8 mouse cellular contexts compared by ENCODE assay signal in the genomic region with DNA sequence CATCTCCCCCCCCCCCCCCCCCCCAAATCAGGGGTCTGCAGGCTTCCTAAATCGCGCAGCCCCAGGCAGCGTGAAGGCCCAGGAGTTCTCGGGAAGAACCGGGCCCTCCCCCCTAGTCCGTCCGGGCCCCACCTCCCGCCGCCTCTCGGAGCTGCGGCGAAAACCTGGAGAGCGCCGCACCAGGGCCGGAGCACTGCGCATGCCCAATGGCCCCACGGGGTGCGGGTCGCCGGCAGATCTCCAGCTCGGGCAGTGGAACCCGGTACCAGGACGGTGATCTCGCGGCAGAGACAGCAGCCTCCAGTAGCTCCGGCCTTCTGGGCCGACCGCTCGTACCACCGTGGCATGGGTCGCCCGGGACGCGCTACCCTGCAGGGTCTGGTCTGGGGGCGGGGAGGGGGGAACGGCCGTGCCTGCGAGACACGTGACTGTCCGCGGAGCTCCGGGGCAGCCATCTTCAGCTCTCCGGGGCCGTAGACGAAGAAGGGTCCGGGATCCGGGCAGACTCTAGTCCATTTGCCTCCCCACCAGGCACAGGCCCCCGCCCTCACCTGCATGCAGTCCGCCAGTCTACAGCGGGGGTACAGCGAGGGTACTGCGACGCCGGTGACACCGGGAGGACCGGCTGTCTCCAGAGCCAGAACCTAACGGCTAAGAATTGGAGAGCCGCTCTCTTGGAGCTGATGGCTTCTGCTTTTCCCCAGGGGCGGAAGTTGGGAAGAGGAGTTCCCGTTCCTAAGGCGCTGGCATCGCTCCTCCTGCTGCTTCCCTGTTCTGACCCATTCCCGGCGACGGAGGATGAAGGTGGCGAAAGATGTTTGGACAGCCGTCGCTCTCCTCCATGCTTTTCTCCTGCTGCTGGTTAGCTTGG. TPM values are rescaled to one million over a fixed set of nuclear protein-coding genes. Genes with fewer than 3 reads are reported as not detected.
DNase-seq lines count a peak whose midpoint lies in the region; ATAC-seq and TF ChIP-seq lines count a peak whose summit lies in the region.

Gene Sgms1, minus strand, starts transcription at position 714 of the 871 bp plus-strand sequence.

- H3K27ac ChIP-seq in hindbrain, embryonic 11.5 days (ENCODE audit: low read depth, low read length), result peak within 1 kb of the TSS; percentile 85

- H3K9ac ChIP-seq in hindbrain, embryonic 11.5 days (ENCODE audit: low read depth, low read length), result peak within 1 kb of the TSS; percentile 91

- CTCF ChIA-PET in Patski (lab: Charles Lee), result interaction anchor here (1.1 to 2.0 kb wide), 6 partner anchors 24 to 276 kb away, joined by 3 to 6 read pairs (median 3); no protein-coding TSS in a partner anchor

- peak; percentile 56 for DNase-seq in Patski (ENCODE audit: low read depth, low spot score)
- peak; percentile 97 to 98 for DNase-seq in cerebellum, postnatal 10 days
- DNase-seq in frontal cortex, postnatal 10 days (ENCODE audit: low spot score in 2 of 2), result peak; percentile 83 to 91
- DNase-seq in hindbrain, embryonic 11.5 days (ENCODE audit: low spot score), result peak; percentile 95
- peak; percentile 91 to 92 for DNase-seq in layer of hippocampus, postnatal 14 days (ENCODE audit: low spot score in 2 of 2)
- DNase-seq in lung, postnatal 10 days, result peak; percentile 94
- peak; percentile 95 for DNase-seq in ovary, postnatal 36 days (ENCODE audit: low spot score)
- DNase-seq in thymus, postnatal 14 days, result peak; percentile 78

- no peaks in the 10 kb centered on the region for H3K27me3 ChIP-seq in Patski
- H3K27me3 ChIP-seq in hindbrain, embryonic 11.5 days (ENCODE audit: control insufficient read depth, insufficient read depth, low read length), result no peaks in the 10 kb centered on the region

- H3K4me3 ChIP-seq in hindbrain, embryonic 11.5 days (ENCODE audit: low read depth, low read length), result peak within 1 kb of the TSS; percentile 80

- POLR2A ChIA-PET in Patski (lab: Charles Lee), result interaction anchor here (0.6 to 1.7 kb wide), 8 partner anchors 23 to 219 kb away, joined by 3 to 6 read pairs (median 3); partner anchors contain the start of gene Minpp1

- H3K36me3 ChIP-seq in hindbrain, embryonic 11.5 days (ENCODE audit: control insufficient read depth, insufficient read depth, low read length), result no peaks in the 10 kb centered on the region

- in situ Hi-C loops in Patski (cut with MboI; ENCODE audit: low pct_unique_long_range_greater_than_20kb), result loop anchor here (5.0 kb wide), 1 partner anchor 67 kb away; no protein-coding TSS in a partner anchor

- peak; percentile 67 for ATAC-seq in Patski
- peak; percentile 96 for ATAC-seq in hindbrain, embryonic 11.5 days (ENCODE audit: low FRiP score)

- 2% methylated on average over 54 of the region's 68 CpGs for WGBS in hindbrain, embryonic 11.5 days

- TF ChIP-seq CTCF in Patski (IDR thresholded peaks at IDR 0.05), result no peak

- H3K4me1 ChIP-seq in hindbrain, embryonic 11.5 days (replicated peaks; ENCODE audit: control insufficient read depth, insufficient read depth, low read length), result 0 out of 2 replicates have a peak, but pooled peaks cover 4% of the 10 kb centered on the region

- H3K4me2 ChIP-seq in hindbrain, embryonic 11.5 days (replicated peaks; ENCODE audit: low read depth, low read length), result peak within 1 kb of the TSS; percentile 94

- no peaks in the 10 kb centered on the region for H3K9me3 ChIP-seq in hindbrain, embryonic 11.5 days (ENCODE audit: control insufficient read depth, low read length)

RNA-seq across cellular contexts. Expression of gene Sgms1, which starts in this region (rescaled TPM):
- polyA plus RNA-seq in Patski (2021), result 26.2 TPM
- 12.8 and 17.4 TPM in 2 replicates for polyA plus RNA-seq in hindbrain, embryonic 11.5 days (2014; fragmentation: Nextera tagmentation; extraction: Ambion mirVana)
- 10 to 100 TPM; 45.9 to 50.9 TPM for total RNA-seq in layer of hippocampus, postnatal 14 days (2021)

Comparison
In these comparisons a context has a peak if more than half of its experiments do, and no peak if none do; other contexts are left out.
1. Peak in every context shown above with its lines: DNase-seq, ATAC-seq, H3K4me3 ChIP-seq and H3K27ac ChIP-seq.